ENCODE assay signal across 8 mouse cellular contexts in genomic region chr9:106476924-106477484, GRCm38 (mm10). TPM values are rescaled to one million over a fixed set of nuclear protein-coding genes. Genes with fewer than 3 reads are reported as not detected.
DNase-seq lines count a peak whose midpoint lies in the region; ATAC-seq and TF ChIP-seq lines count a peak whose summit lies in the region.

Parp3 (minus strand) TSS chr9:106476949.

- intact Hi-C loops in heart, adult 2 months (cut with DNase I) = loop anchor here (1.0 to 5.0 kb wide), 6 partner anchors 29 to 190 kb away; partner anchors contain the start of genes Dusp7 and Rpl29

- H3K27ac ChIP-seq in embryonic facial prominence, embryonic 14.5 days (replicated peaks; ENCODE audit: low read depth, low read length) = peak within 1 kb of the TSS; percentile 76
- peak within 1 kb of the TSS; percentile 96 for H3K27ac ChIP-seq in heart, adult 2 months
- H3K27ac ChIP-seq in limb, embryonic 13.5 days = peak within 1 kb of the TSS; percentile 62
- peak within 1 kb of the TSS; percentile 22; the same call in 1 of the 2 replicates for H3K27ac ChIP-seq in midbrain, embryonic 16.5 days (ENCODE audit: low read length)

- TF ChIP-seq EP300 in heart, adult 2 months (IDR thresholded peaks at IDR 0.05; ENCODE audit: insufficient read depth, low read depth, low read length) = peak; percentile 91

- H3K9ac ChIP-seq in embryonic facial prominence, embryonic 14.5 days (ENCODE audit: low read depth, low read length) = peak within 1 kb of the TSS; percentile 72
- H3K9ac ChIP-seq in heart, adult 2 months (ENCODE audit: low read depth, low read length) = peak within 1 kb of the TSS; percentile 54
- peak within 1 kb of the TSS; percentile 80 for H3K9ac ChIP-seq in limb, embryonic 13.5 days
- peak within 1 kb of the TSS; percentile 68 for H3K9ac ChIP-seq in midbrain, embryonic 16.5 days (ENCODE audit: low read depth, low read length)

- peak; percentile 99 for TF ChIP-seq CTCF in heart, adult 2 months (IDR thresholded peaks at IDR 0.05)

- peak within 1 kb of the TSS; percentile 92 for H3K4me2 ChIP-seq in embryonic facial prominence, embryonic 14.5 days (ENCODE audit: low read depth, low read length)
- H3K4me2 ChIP-seq in limb, embryonic 13.5 days (replicated peaks) = peak within 1 kb of the TSS; percentile 97
- peak within 1 kb of the TSS; percentile 83 for H3K4me2 ChIP-seq in midbrain, embryonic 16.5 days (ENCODE audit: low read length)

- peak within 1 kb of the TSS; percentile 74 for H3K4me3 ChIP-seq in embryonic facial prominence, embryonic 14.5 days (ENCODE audit: low read depth, low read length)
- peak within 1 kb of the TSS; percentile 74 for H3K4me3 ChIP-seq in heart, adult 2 months
- peak within 1 kb of the TSS; percentile 79 for H3K4me3 ChIP-seq in limb, embryonic 13.5 days
- H3K4me3 ChIP-seq in midbrain, embryonic 16.5 days (ENCODE audit: low read depth, low read length) = peak within 1 kb of the TSS; percentile 87

- peak; percentile 98 for ATAC-seq in embryonic facial prominence, embryonic 14.5 days (ENCODE audit: low read depth)
- ATAC-seq in limb, embryonic 13.5 days (ENCODE audit: low FRiP score, low read depth) = peak; percentile 99
- peak; percentile 98 for ATAC-seq in midbrain, embryonic 16.5 days

- H3K79me2 ChIP-seq in heart, adult 2 months (replicated peaks; ENCODE audit: control insufficient read depth, insufficient read depth, low read length) = no peaks in the 10 kb centered on the region

- peaks cover 23% of the 10 kb centered on the region; the same call in 1 of the 2 replicates for H3K36me3 ChIP-seq in embryonic facial prominence, embryonic 14.5 days (ENCODE audit: control insufficient read depth, insufficient read depth, low read length)
- H3K36me3 ChIP-seq in heart, adult 2 months (ENCODE audit: control insufficient read depth, insufficient read depth, low read length) = no peaks in the 10 kb centered on the region
- H3K36me3 ChIP-seq in limb, embryonic 13.5 days = peaks cover 25% of the 10 kb centered on the region
- peaks cover 8% of the 10 kb centered on the region; the same call in 1 of the 2 replicates for H3K36me3 ChIP-seq in midbrain, embryonic 16.5 days (ENCODE audit: control insufficient read depth, insufficient read depth, low read length)

- no peaks in the 10 kb centered on the region for H3K27me3 ChIP-seq in embryonic facial prominence, embryonic 14.5 days (replicated peaks; ENCODE audit: control insufficient read depth, insufficient read depth, low read length)
- no peaks in the 10 kb centered on the region for H3K27me3 ChIP-seq in heart, adult 2 months (ENCODE audit: control insufficient read depth, insufficient read depth, low read length)
- no peaks in the 10 kb centered on the region for H3K27me3 ChIP-seq in limb, embryonic 13.5 days
- H3K27me3 ChIP-seq in midbrain, embryonic 16.5 days (ENCODE audit: control insufficient read depth, insufficient read depth, low read depth, low read length) = no peaks in the 10 kb centered on the region

- under 1% methylated on average over 38 of the region's 41 CpGs for WGBS in embryonic facial prominence, embryonic 14.5 days
- under 1% methylated on average over 41 of the region's 41 CpGs for WGBS in heart, adult 2 months
- under 1% methylated on average over 41 of the region's 41 CpGs for WGBS in limb, embryonic 13.5 days
- WGBS in midbrain, embryonic 16.5 days = under 1% methylated on average over 41 of the region's 41 CpGs

- H3K4me1 ChIP-seq in embryonic facial prominence, embryonic 14.5 days (ENCODE audit: control insufficient read depth, insufficient read depth, low read length) = peaks cover 8% of the 10 kb centered on the region
- peaks cover 13% of the 10 kb centered on the region for H3K4me1 ChIP-seq in heart, adult 2 months (ENCODE audit: control insufficient read depth, insufficient read depth, low read length)
- H3K4me1 ChIP-seq in limb, embryonic 13.5 days = peaks cover 34% of the 10 kb centered on the region
- H3K4me1 ChIP-seq in midbrain, embryonic 16.5 days (ENCODE audit: control insufficient read depth, insufficient read depth, low read length) = peaks cover 10% of the 10 kb centered on the region

- H3K9me3 ChIP-seq in embryonic facial prominence, embryonic 14.5 days (ENCODE audit: control insufficient read depth, low read length) = no peaks in the 10 kb centered on the region
- no peaks in the 10 kb centered on the region for H3K9me3 ChIP-seq in limb, embryonic 13.5 days
- H3K9me3 ChIP-seq in midbrain, embryonic 16.5 days (replicated peaks; ENCODE audit: control insufficient read depth, low read length, poor library complexity, severe bottlenecking) = no peaks in the 10 kb centered on the region

- peak; percentile 100 for DNase-seq in 3T3-L1 (ENCODE audit: low read depth, low spot score)
- peak; percentile 87 to 97 for DNase-seq in adrenal gland, postnatal 4 days (ENCODE audit: low spot score in 2 of 2)
- DNase-seq in embryonic facial prominence, embryonic 14.5 days (ENCODE audit: low spot score) = peak; percentile 100
- peak; percentile 98 to 100 for DNase-seq in heart, adult 2 months
- peak; percentile 99 to 100 for DNase-seq in kidney, adult 8-10 months
- DNase-seq in spleen, postnatal 10 days (ENCODE audit: low spot score in 2 of 2) = peak; percentile 92 to 98

- TF ChIP-seq POLR2A in heart, adult 2 months (IDR thresholded peaks at IDR 0.05; ENCODE audit: insufficient read depth, low read depth, low read length) = no peak

RNA-seq across cellular contexts. Expression of gene Parp3, which starts in this region (rescaled TPM):
- total RNA-seq in adrenal gland, postnatal 4 days (2021) = 10 to 100 TPM; 15.8 to 18.1 TPM
- 5.5 and 6.2 TPM in 2 replicates for polyA plus RNA-seq in embryonic facial prominence, embryonic 14.5 days (2014; fragmentation: Nextera tagmentation; extraction: Ambion mirVana)
- 10 to 100 TPM; 29.4 to 31.2 TPM for total RNA-seq in heart, adult 2 months (2021)
- polyA plus RNA-seq in heart, adult 2 months (2012; rRNA removed) = 35.1 and 46.7 TPM in 2 replicates
- 2.9 and 3.7 TPM in 2 replicates for polyA plus RNA-seq in limb, embryonic 13.5 days (2015; fragmentation: Nextera tagmentation; extraction: Ambion mirVana)
- 0.73 and 0.89 TPM in 2 replicates for polyA plus RNA-seq in midbrain, embryonic 16.5 days (2015; fragmentation: Nextera tagmentation; extraction: Ambion mirVana)

Comparison
In these comparisons a context has a peak if more than half of its experiments do, and no peak if none do; other contexts are left out.
1. Peak in every context shown above with its lines: DNase-seq, ATAC-seq, H3K4me3 ChIP-seq and H3K27ac ChIP-seq.
2. Peak in ATAC-seq, H3K4me3 ChIP-seq, H3K27ac ChIP-seq, H3K9ac ChIP-seq and H3K4me2 ChIP-seq in midbrain, embryonic 16.5 days; RNA of the gene not detected or under 1 TPM.
3. H3K27ac ChIP-seq: peak in every context shown above with its lines; median percentile 96 in heart, adult 2 months; 76 in embryonic facial prominence, embryonic 14.5 days; 62 in limb, embryonic 13.5 days; 22 in midbrain, embryonic 16.5 days.